Mouse (Mus musculus) liver, adult 2 months (tissue): ENCODE measurements around the gene Gm4869. TPM values are rescaled to one million over a fixed set of nuclear protein-coding genes. Genes with fewer than 3 reads are reported as not detected.
"Not testable (repeated sequence)": the region's sequence is repeated elsewhere in the genome, so short reads cannot be mapped to it uniquely, and the experiment has no call there.

Experiments used
- DNase-seq: peaks from one replicate; pipeline ENCODE4 v3.0.0-alpha.2; 2011; ENCODE audit warnings: low read depth, low spot score; ENCODE audit errors: extremely low read depth
- H3K27ac ChIP-seq: fragments of 200-500 bp; replicated peaks from 2 replicates; pipeline ENCODE4 v1.5.1; 2012; ENCODE audit warnings: low read depth, mild to moderate bottlenecking, control low read depth, inconsistent platforms, low read length; ENCODE audit not compliant: insufficient read depth
- H3K27me3 ChIP-seq: fragments of 200-500 bp; 2 replicates; pipeline ENCODE4 v1.6.1; 2012; ENCODE audit warnings: mild to moderate bottlenecking, moderate library complexity, low read length, inconsistent platforms; ENCODE audit not compliant: control insufficient read depth, insufficient read depth
- H3K36me3 ChIP-seq: fragments of 200-500 bp; 2 replicates; pipeline ENCODE4 v1.6.1; 2012; ENCODE audit warnings: low read length, inconsistent platforms; ENCODE audit not compliant: control insufficient read depth, insufficient read depth
- H3K4me1 ChIP-seq: fragments of 200-500 bp; 2 replicates; pipeline ENCODE4 v1.6.1; 2011; ENCODE audit warnings: low read length; ENCODE audit not compliant: control insufficient read depth, insufficient read depth
- H3K4me3 ChIP-seq: fragments of 200-500 bp; 2 replicates; pipeline ENCODE4 v1.5.1; 2011; ENCODE audit warnings: low read depth, mild to moderate bottlenecking, control low read depth, low read length, moderate library complexity; ENCODE audit not compliant: insufficient read depth
- H3K79me2 ChIP-seq: fragments of 200-500 bp; 2 replicates; pipeline ENCODE4 v1.6.1; 2012; ENCODE audit warnings: inconsistent platforms, mild to moderate bottlenecking, low read length, moderate library complexity; ENCODE audit not compliant: control insufficient read depth, insufficient read depth
- H3K9ac ChIP-seq: fragments of 200-500 bp; 2 replicates; pipeline ENCODE4 v1.6.1; 2012; ENCODE audit warnings: low read depth, mild to moderate bottlenecking, control low read depth, inconsistent platforms, low read length
- CTCF ChIP-seq: fragments of 200-500 bp; IDR thresholded peaks from 2 replicates; pipeline ENCODE4 v1.5.1; 2011; ENCODE audit warnings: low read depth, low read length, control low read depth
- POLR2A ChIP-seq: fragments of 200-500 bp; IDR thresholded peaks from 2 replicates; pipeline ENCODE4 v1.6.1; 2011; ENCODE audit warnings: low read length, control low read depth; ENCODE audit not compliant: insufficient read depth; ENCODE audit errors: extremely low read depth
- WGBS: fragments of 180-500 bp; shearing (Covaris S2); methylation state at CpG from one replicate; pipeline ENCODE4 v1.1.7; 2018; 5-methylcytosine and 5-hydroxymethylcytosine counted together
- polyA plus RNA-seq: library from polyadenylated mRNA; depleted of rRNA; stranded (reverse); fragments of >200 nt; gene quantifications from 2 replicates; pipeline ENCODE4 v1.2.3, GENCODE M21; 2012
- total RNA-seq: library from RNA; depleted of rRNA; stranded (reverse); fragments of >200 nt; gene quantifications from 2 replicates; pipeline ENCODE4 v1.2.3, GENCODE M21; 2014

The Gm4869 gene
- total and polyA plus RNA-seq, 2 experiments = not detected

DNA sequence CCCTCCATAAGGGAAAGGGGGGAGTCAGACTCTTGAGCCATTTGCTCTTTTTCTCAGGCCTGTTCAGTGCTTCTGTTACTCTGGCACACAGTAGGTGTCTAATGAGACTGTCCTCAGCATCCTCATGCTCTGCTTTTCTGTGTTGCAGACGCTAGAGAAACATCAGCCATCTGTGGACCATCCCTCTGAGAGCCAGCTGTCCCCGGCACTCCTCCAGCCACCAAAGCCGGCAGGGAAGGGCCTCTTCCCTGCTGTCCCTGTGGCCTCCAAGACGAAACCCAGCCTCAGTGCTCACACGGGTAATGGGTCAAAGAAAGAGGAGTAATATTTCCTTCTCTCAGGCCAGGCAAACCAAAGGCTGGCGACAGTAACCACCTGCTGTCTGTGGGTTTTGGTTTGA, 45.7 kb downstream of the Gm4869 start:
- H3K79me2 ChIP-seq = no peaks in the 10 kb centered on the region
- TF ChIP-seq CTCF (no peak), POLR2A (no peak)
- H3K9ac ChIP-seq = no peak overlapping the region
- H3K27ac ChIP-seq = no peak overlapping the region
- WGBS = 86% methylated on average over 6 of the region's 6 CpGs
- no peak for DNase-seq
- H3K27me3 ChIP-seq = no peaks in the 10 kb centered on the region
- no peak overlapping the region for H3K4me3 ChIP-seq
- no peaks in the 10 kb centered on the region for H3K36me3 ChIP-seq
- no peaks in the 10 kb centered on the region for H3K4me1 ChIP-seq

GRCm38 (mm10) chr5:140492684-140493233, 47.3 kb downstream of the Gm4869 start:
- Histone ChIP-seq H3K36me3 (no peaks in the 10 kb centered on the region), H3K79me2 (no peaks in the 10 kb centered on the region), H3K27ac (no peak overlapping the region), H3K4me3 (no peak overlapping the region), H3K9ac (no peak overlapping the region), H3K27me3 (no peaks in the 10 kb centered on the region), H3K4me1 (no peaks in the 10 kb centered on the region)
- no peak for DNase-seq
- WGBS = 10% methylated on average over 11 of the region's 11 CpGs
- no peak for TF ChIP-seq POLR2A
- no peak for TF ChIP-seq CTCF

DNA sequence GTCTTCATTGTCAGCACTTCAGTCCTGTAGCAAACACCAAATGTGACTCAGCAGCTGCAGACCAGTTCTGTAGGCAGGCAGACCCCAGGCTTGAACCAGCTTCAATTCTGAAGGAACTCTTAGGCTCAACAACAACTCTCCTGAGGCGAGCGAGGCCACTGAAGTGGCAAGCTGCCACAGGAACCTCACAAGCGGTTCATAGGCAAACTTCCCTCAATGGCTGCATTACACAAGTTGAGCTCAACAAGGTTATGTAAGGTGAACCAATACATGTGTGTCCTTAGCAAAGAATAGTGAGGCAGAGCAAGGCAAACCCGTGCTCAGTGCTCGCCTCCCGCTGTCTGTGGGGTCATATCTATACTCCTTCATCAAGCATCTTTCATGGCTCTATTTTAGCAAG, 52.7 kb downstream of the Gm4869 start:
- Histone ChIP-seq H3K27ac (no peak overlapping the region), H3K4me1 (peaks cover 9% of the 10 kb centered on the region; the same call in 1 of the 2 replicates), H3K9ac (no peak overlapping the region), H3K27me3 (no peaks in the 10 kb centered on the region), H3K79me2 (no peaks in the 10 kb centered on the region), H3K4me3 (no peak overlapping the region), H3K36me3 (no peaks in the 10 kb centered on the region)
- TF ChIP-seq POLR2A (no peak), CTCF (no peak)
- WGBS = 40% methylated on average over 6 of the region's 6 CpGs
- peak; percentile 54 for DNase-seq

DNA sequence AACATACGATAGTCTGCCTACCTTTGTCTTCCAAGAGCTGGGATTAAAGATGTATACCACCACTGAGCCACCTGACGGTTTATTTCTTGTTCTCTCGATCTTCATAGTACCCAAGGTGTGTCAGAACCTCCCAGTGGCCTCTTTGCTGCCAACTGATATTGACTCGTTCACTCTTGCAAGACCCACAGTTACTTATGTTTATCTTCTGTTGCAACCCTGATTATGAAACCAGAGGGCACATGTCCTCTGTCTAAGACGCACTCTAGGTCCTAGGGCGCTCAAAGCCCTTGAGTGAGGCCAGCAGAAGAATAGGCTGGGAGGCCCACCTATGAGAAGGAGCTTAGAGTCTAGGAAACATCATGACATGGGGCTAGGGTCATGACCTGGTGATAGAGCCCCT, 55.3 kb downstream of the Gm4869 start:
- 31% methylated on average over 6 of the region's 6 CpGs for WGBS
- Histone ChIP-seq H3K9ac (no peak overlapping the region), H3K4me3 (no peak overlapping the region), H3K27ac (no peak overlapping the region), H3K36me3 (no peaks in the 10 kb centered on the region), H3K79me2 (no peaks in the 10 kb centered on the region), H3K27me3 (no peaks in the 10 kb centered on the region), H3K4me1 (peaks cover 16% of the 10 kb centered on the region)
- DNase-seq = peak; percentile 86
- TF ChIP-seq CTCF = no peak
- no peak for TF ChIP-seq POLR2A

DNA sequence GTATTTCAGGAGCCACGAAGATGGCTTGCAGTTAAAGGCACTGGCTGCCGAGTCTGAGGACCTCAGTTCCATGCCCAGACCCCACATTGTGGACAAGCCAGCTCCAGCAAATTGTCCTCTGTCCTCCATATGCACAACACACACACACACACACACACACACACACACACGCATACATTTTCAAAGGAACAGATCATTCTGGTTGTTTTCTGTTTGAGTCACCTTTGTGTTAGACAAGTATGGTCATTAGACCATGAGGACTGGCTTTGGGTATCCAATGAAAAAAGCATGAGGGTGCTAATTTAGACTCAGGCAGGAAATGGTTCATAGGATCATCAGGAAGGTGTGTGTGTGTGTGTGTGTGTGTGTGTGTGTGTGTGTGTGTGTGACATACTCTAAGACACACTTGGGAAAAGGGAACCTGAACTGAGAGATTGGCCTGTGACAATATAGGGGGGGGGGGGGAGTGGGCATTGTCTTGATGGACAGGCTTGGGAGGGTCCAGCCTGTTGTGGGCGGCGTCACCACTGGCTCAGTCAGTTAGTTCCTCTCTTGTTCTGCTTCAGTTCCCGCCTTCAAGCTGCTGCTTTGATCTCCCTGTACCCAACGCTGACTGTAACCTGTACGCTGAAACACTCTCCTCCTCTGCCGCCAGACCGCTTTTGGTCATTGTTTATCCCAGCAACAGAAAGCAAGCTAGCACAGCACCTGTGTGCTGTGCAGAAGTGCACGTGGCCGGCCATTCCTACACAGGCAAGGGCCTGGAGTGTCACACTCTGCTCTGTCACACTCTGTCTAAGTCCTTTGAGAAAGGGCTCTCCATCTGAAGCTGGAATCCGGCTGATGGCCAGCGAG, 56.8 kb downstream of the Gm4869 start:
- no peak overlapping the region for H3K4me3 ChIP-seq
- H3K27me3 ChIP-seq = no peaks in the 10 kb centered on the region
- H3K27ac ChIP-seq = no peak overlapping the region
- TF ChIP-seq CTCF (no peak), POLR2A (no peak)
- peak overlapping the region; percentile 55 for H3K9ac ChIP-seq
- peak; percentile 13 for DNase-seq
- WGBS = 46% methylated on average over 14 of the region's 14 CpGs
- peaks cover 16% of the 10 kb centered on the region for H3K4me1 ChIP-seq
- H3K79me2 ChIP-seq = no peaks in the 10 kb centered on the region
- no peaks in the 10 kb centered on the region for H3K36me3 ChIP-seq

DNA sequence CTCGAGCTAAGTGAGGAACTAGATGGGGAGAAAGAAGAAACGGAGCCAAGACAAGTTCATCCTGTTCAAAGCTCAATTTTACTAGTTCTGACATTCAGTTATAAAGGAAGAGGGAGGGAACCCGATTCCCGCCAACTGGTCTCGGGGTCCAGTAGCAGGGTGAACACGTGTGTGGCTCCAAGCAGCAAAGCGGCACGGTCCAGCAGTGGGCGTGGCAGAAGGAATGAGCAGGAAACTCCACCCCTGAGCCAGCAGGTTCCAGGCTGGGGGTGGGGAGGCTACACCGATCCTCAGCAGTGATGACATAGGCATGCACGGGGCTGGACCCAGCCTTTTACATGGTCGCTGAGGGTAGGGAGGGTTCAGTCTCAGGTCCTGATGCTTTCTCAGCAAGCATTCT, 57.5 kb downstream of the Gm4869 start:
- 2% methylated on average over 12 of the region's 12 CpGs for WGBS
- peaks cover 16% of the 10 kb centered on the region for H3K4me1 ChIP-seq
- H3K27me3 ChIP-seq, H3K4me3 ChIP-seq, H3K27ac ChIP-seq, H3K79me2 ChIP-seq, H3K36me3 ChIP-seq: not testable (repeated sequence)
- H3K9ac ChIP-seq = peak overlapping the region; percentile 55; the same call in 1 of the 2 replicates
- DNase-seq = peak; percentile 45
